Mouse (Mus musculus): ENCODE measurements around the gene Pgm2l1.

Pgm2l1 gene

DNA sequence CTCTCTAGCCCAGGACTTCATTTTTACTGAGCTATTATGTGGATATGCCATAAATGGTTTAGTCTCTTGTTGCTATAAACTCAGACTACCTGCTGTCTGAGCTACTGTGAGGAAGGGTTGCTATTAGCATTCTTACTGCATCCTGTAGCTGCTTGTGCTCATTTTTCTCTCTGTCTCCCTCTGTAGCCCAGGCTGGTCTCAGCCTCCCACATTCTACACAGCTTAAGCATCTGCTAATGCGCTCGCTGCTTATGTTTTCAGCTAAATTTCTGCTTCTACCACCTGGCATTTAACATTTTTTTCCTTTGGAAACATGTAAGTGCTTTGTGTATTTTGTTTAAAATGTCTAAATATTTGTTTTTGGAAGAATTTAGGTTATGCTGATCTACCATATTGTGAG, 68.6 kb downstream of the Pgm2l1 start:
- no peak for DNase-seq (ENCODE audit: low read depth)

DNA sequence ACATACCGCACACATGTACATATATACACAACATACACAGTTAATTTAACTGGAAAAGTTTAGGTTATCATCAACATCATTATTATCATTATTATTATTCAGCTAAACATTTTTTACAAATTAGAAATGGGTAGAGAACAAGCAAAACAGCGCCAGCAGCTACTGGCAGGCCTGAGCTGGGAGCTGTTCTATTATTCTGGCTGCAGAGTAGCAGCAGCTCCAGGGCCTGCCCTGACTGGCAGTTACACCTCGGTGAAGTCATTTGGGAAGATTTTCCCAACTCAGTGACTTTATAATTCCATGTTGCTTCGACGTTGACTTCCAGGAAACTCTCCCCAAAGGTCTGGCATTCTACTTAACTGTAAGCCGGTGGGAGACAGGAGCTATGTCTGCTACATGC, 69.5 kb downstream of the Pgm2l1 start:
- DNase-seq (ENCODE audit: low read depth), result no peak

DNA sequence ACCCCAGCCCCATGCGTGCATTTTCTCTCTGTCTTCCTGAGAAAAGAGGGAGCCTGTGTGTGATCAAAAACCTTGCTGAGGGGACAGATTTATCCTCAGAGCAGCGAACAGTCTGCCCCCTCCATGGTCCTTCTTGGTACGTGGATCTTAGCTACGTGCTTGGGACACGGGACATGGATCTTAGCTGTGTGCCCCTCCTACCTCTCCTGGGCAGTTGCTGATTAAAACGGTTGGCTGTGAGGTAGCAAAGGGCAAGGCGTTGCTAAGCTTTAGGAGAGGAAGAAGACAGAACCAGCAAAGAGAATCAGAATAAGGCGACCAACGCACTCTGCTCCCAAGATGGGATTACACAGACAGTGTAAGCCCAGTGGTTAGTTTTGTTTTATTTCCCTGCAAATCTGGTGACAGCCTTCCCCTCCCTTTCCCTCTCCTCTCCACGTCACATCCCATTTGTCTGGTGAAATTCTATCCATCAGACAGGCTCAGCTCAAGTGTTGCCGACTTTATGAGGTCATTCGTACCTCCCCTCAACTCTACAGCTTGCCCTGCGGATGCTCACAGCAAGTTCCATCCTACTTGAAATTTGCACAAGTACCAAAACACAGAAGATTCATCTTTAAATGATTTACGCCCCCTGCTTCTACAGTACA, 71.8 kb downstream of the Pgm2l1 start:
- DNase-seq (ENCODE audit: low read depth), result no peak

DNA sequence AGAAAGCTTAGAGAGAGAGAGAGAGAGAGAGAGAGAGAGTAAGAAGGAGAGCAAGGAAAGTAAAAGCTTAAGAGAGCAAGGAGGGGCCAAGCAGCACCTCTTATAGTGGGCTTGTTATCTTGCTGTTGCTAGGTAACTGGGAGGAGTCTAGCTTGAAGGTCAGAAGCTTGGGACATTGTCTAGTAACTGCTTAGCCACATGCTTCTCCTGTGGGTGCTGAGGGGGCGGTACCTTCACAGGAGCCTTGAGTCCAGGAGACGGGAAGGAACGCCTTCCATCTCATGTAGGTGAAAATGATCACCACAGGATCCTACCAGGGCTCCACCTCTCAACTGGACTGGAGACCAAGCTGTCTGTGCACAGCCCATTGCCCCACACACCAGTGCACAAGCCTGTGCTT, 74.2 kb downstream of the Pgm2l1 start:
- no peak for DNase-seq (ENCODE audit: low read depth)

DNA sequence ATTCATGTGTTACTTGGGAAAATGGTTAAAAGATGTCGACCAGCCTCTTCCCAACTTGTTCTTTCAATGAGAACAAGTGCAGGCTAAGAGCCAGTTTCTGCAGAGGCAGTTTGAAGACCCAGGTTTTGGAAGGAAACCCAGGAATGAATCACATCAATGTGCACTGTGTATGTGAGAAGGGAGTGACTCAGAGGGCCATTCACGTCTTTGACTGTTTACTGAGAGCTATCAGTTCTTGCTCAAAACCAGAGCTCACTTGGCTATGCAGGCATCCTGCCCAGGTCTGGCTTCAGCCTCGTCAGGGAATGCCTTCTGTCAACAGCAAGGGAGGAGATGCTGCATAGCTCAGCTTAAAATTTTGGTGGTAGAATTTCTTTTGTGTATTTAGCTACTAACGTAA, 75.1 kb downstream of the Pgm2l1 start:
- DNase-seq (ENCODE audit: low read depth), result peak; percentile 57

DNA sequence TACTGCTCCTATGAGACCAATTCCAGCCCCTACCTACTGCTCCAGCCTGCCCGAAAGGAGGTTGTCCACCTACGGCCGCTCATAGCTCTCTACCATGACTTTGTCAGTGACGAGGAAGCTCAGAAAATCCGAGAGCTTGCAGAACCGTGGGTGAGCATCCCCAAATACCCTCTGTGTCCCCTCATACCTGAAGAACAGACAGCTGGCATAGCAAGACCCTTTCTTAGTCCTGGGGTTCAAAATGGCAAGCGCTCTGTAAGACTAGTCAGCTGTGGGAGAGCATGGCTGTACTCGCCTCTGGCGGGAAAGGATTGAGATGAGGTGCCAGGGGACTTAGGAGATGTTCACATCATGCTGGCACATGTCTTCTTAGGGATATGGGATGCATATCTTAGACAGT, 78.7 kb downstream of the Pgm2l1 start:
- DNase-seq (ENCODE audit: low read depth), result no peak

DNA sequence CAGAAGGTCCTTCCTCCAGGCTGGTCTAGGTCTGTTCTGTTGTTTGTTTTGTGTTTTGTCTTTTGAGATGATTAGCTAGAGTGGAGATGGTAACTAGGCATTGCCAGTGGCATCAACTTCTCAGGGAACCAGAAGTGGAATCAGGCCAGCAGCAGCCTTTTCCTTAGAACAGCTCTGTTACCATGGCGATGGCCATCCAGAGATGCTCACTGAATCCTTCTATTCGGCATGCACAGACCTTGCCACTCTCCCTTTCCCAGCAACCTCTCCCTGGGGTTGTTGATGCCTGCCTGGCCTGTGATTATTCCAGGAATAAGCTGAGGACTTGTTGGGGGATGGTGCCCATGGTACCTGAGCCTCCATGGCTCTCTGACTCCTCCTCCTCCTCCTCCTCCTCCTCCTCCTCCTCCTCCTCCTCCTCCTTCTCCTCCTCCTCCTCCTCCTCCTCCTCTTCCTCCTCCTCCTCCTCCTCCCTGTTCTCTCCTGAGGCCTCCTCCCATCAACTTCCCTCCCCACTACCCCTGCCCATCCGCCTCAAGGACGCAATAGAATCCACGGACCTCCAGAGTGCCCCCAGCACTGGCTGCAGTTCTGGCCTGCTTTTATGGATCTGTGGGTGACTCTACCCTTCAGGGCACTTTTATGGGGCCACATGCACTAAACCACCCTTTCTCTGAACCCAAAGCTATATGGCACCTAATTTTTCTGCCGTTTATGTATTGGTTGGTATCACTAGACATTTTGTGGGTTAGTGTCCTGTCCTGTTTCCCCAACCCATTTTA, 80.9 kb downstream of the Pgm2l1 start:
- no peak for DNase-seq (ENCODE audit: low read depth)

- no peak for DNase-seq (ENCODE audit: low read depth)
These were observed 82.0 kb downstream of the Pgm2l1 start for GRCm38 (mm10) chr7:100309216-100309615.

DNA sequence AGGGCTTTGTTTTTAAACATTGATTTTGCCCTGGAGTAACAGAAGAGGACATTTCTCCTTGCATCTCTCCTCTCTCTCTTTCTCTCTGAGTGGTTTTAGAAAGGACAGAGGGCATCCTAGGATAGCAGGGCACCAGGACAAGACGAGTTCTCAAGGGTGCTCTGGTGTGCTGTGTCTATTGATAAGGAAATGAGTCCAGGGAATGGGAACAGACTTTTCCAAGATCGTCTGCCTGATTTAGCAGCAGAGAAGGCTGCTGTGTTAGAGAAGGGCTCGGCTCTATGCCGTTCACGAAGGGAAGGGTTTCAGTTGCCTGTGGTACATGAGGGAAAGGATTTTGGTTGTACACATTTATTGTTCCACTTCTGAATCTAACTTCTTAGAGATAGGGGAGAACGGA, 82.5 kb downstream of the Pgm2l1 start:
- no peak for DNase-seq (ENCODE audit: low read depth)

DNA sequence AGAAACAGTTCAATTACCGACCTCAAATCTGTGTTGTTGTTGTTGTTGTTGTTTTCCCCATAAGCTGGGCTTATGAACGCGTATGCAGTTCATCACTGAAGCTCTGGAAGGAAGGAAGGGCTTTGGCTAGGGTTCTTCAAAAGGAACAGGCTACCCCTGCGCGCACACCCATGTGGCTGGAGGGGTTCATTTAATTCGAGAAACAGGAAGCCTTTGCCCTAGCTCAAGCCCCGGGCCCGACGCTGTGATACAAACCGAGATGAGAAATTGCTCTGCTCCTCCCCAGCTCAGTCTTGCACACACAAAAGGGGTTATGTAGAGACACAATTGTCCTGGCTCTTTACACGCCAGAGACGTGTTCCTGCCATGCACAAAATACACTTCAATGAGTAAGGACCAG, 83.1 kb downstream of the Pgm2l1 start:
- DNase-seq (ENCODE audit: low read depth), result no peak

GRCm38 (mm10) chr7:100312716-100313115, 85.5 kb downstream of the Pgm2l1 start:
- DNase-seq (ENCODE audit: low read depth), result peak; percentile 58

- DNase-seq (ENCODE audit: low read depth), result no peak
These were observed 89.7 kb downstream of the Pgm2l1 start for GRCm38 (mm10) chr7:100316924-100317323.

- no peak for DNase-seq (ENCODE audit: low read depth)
These were observed 90.3 kb downstream of the Pgm2l1 start for GRCm38 (mm10) chr7:100317534-100317933.

DNA sequence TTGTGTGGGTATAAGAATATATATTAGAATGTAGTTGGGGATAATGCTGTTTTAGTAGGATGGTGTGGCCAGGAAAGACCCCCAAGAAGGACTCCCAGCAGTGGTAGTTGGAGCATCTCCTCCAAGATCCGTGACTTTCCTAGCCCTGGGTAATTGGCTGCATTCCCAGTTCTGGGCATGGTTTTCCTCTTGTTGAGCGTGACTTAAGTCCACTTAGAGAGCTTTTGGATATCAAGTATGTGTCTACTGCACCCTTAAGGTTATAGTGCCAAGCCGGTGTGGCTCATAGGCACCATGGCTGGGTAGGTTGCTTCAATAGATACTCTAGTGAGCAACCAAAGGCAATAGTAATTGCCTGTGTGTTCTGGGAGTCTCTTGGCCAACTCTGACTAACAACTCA, 96.5 kb downstream of the Pgm2l1 start:
- no peak for DNase-seq (ENCODE audit: low read depth)

DNA sequence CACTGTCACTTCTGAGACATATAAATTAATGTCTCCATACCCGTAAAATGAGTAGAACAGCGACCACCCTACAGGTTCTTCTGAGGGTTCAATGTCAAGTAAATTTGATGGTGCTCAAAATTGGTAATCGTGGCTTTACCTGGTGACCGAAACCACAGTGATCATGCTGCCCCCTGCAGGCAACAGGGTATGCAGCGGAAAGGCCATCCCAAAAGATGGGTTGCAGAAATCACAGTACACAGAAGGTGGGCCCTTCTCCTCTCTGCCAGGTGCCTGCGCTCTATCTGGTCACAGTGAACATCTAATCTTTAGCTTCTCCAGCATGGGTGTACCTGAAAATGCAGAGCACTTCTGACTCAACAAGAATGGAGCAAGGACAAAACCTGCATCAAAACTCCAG, 98.3 kb downstream of the Pgm2l1 start:
- DNase-seq (ENCODE audit: low read depth), result peak; percentile 13

DNA sequence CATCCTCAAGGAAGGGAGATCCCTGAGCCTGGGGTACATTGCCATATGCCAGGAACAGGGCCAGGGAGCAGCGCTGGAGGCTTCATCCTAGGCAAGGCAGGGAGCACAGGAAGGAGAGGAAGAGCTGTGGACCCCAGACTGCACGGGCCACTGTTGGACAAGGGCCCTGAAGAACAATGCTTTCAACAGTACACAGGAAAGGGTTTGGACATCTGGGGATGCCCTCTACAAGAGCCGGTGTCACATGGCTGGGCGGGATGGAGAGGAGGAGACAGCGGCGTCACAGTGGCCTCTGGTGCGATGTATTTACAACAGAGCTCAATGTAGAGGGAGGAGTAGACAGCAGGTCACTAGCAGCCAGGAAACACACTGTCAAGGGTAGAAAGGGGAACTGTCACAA, 100.3 kb downstream of the Pgm2l1 start:
- DNase-seq (ENCODE audit: low read depth), result no peak
